Mouse (Mus musculus) megakaryocyte, embryonic 14.5 days (primary cell): ENCODE data around the gene Gm37240.

Source experiments
- FLI1 ChIP-seq: IDR thresholded peaks from 2 replicates; pipeline ENCODE4 v1.6.1; 2012; ENCODE audit warnings: low read length, inconsistent platforms, mixed read lengths
- GATA1 ChIP-seq: IDR thresholded peaks from 3 replicates; pipeline ENCODE4 v1.6.1; 2012; ENCODE audit warnings: mixed read lengths, low read length, inconsistent platforms, borderline replicate concordance

- TF ChIP-seq FLI1 (no peak), GATA1 (no peak)
Observed at GRCm38 (mm10) chr3:84664686-84665085, 1222.6 kb downstream of the Gm37240 start.
